Mouse (Mus musculus) intestine, embryonic 15.5 days (tissue): ENCODE measurements around the gene Ssr2. TPM values are rescaled to one million over a fixed set of nuclear protein-coding genes. Genes with fewer than 3 reads are reported as not detected.

Source experiments
- ATAC-seq: fragments of 200-750 bp; cut with Nextera tagmentation; 2 replicates; pipeline ENCODE4 v1.8.0; 2017; ENCODE audit warnings: moderate TSS enrichment, moderate library complexity
- H3K27ac ChIP-seq: fragments of 300-500 bp; sonication (generic); 2 replicates; pipeline ENCODE4 v1.5.1; 2015; ENCODE audit warnings: mild to moderate bottlenecking, inconsistent platforms
- H3K27me3 ChIP-seq: fragments of 300-500 bp; sonication (generic); replicated peaks from 2 replicates; pipeline ENCODE4 v1.6.1; 2015; ENCODE audit warnings: inconsistent platforms
- H3K36me3 ChIP-seq: fragments of 300-500 bp; sonication (generic); 2 replicates; pipeline ENCODE4 v1.6.1; 2015; ENCODE audit warnings: inconsistent platforms
- H3K4me1 ChIP-seq: fragments of 300-500 bp; sonication (generic); replicated peaks from 2 replicates; pipeline ENCODE4 v1.6.1; 2015; ENCODE audit warnings: inconsistent platforms
- H3K4me2 ChIP-seq: fragments of 300-500 bp; sonication (generic); replicated peaks from 2 replicates; pipeline ENCODE4 v1.6.1; 2015; ENCODE audit warnings: mild to moderate bottlenecking, inconsistent platforms
- H3K4me3 ChIP-seq: fragments of 300-500 bp; sonication (generic); replicated peaks from 2 replicates; pipeline ENCODE4 v1.5.1; 2015; ENCODE audit warnings: inconsistent platforms
- H3K9ac ChIP-seq: fragments of 300-500 bp; sonication (generic); 2 replicates; pipeline ENCODE4 v1.6.1; 2015; ENCODE audit warnings: inconsistent platforms
- H3K9me3 ChIP-seq: fragments of 300-500 bp; sonication (generic); 2 replicates; pipeline ENCODE4 v1.6.1; 2016; ENCODE audit warnings: inconsistent platforms
- WGBS: fragments of 180-500 bp; shearing (Covaris S2); methylation state at CpG from one replicate; pipeline ENCODE4 v1.1.7; 2015; 5-methylcytosine and 5-hydroxymethylcytosine counted together
- polyA plus RNA-seq: library from polyadenylated mRNA; unstranded; fragments of >200 nt; fragmentation: Nextera tagmentation; extraction: Ambion mirVana; gene quantifications from 2 replicates; pipeline ENCODE4 v1.2.1, GENCODE M21; 2015

Ssr2 gene
- polyA plus RNA-seq, 1 experiment from 2014 or later: 338 TPM

DNA sequence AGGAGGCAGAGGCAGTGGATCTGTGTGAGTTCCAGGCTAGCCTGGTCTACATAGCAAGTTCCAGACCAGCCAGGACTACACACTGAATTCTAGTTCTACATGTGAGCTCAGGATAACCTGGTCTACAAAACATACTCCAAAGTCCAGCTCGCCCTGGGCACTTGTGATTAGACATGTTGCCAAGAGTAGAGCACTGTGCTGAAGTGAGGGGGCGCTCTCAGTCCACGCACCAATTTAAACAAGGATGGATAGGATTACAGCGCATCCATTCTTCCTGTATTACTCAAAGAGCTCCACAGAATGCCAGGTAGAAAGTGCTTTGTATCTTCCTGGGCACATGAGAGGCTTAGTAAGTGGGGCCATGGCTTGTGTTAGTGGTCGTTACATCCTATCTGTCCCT lies 31.2 kb upstream of the Ssr2 start:
- Histone ChIP-seq H3K27ac (no peak overlapping the region), H3K4me3 (no peak overlapping the region), H3K4me1 (peaks cover 10% of the 10 kb centered on the region; the same call in 1 of the 2 replicates), H3K9ac (no peak overlapping the region), H3K36me3 (no peaks in the 10 kb centered on the region), H3K27me3 (no peaks in the 10 kb centered on the region), H3K4me2 (no peak overlapping the region), H3K9me3 (no peaks in the 10 kb centered on the region)
- no peak for ATAC-seq
- 46% methylated on average over 5 of the region's 5 CpGs for WGBS

DNA sequence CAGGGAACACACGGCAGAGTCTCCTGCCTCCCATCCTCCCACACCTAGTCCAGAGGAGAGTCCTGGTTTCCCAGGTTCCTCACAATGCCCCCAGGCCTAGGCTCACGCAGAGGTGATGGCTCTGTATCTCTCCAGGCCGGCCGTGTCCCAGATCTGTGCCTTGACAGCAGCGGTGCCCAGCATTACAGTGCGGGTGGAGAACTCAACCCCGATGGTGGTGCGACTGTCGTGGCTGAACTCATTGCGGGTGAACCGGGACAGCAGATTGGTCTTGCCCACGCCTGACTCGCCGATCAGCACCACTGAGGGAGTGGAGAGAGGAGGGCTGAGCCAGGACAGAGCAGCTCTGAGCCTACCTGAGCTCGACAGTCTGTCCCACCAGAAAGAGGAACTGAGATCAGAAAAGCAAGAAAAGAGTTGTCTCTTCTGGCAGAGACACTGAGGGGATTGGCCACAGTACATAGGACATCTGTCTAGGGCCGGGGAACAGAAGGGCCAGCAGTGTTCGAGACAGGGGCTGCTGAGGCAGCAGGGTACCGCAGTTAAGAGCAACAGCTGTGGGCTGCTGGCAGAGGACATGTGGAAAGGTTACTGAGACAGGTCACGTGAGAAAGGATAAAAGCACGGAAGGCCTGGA lies 30.6 kb upstream of the Ssr2 start:
- no peaks in the 10 kb centered on the region for H3K27me3 ChIP-seq
- H3K27ac ChIP-seq: no peak overlapping the region
- no peaks in the 10 kb centered on the region for H3K36me3 ChIP-seq
- H3K4me3 ChIP-seq: no peak overlapping the region
- H3K4me1 ChIP-seq: peaks cover 10% of the 10 kb centered on the region; the same call in 1 of the 2 replicates
- no peak for ATAC-seq
- 66% methylated on average over 20 of the region's 20 CpGs for WGBS
- no peak overlapping the region for H3K9ac ChIP-seq
- H3K4me2 ChIP-seq: no peak overlapping the region
- no peaks in the 10 kb centered on the region for H3K9me3 ChIP-seq

DNA sequence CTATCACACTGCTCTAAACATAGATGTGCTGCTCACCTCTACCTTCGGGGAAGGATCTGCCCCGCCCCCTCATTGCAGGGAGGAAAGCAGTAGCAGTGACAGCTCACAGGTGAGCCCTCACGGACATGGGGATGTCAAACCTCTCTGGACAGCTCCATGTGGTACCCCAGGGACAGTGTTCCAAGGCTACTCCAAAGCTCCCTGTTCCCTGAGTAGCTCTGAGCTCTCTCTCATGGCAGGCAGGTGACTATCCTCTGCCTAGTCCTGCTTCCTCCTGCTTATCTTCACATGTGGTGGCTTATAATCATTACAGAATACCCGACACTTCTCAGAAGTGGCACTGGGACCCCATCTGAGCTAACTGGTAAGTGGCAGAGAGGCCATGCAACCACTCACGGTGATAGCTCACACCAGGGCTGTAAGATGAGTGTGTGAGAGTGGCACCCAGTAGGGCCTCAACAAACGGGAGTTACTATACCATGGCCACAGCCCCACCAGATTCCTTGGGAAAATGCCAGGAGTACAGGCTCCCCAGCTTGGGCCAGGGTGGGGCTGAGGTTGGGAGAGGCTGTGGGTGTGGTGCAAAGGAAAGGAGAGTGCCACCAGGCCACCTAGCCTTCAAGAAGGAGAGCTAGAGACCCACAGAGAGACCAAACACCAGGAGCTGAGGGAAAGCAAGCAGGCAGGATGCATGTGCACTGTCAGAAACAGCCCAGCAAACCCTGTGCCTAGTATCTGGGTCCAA lies 28.8 kb upstream of the Ssr2 start:
- ATAC-seq: peak; percentile 26
- WGBS: 60% methylated on average over 6 of the region's 6 CpGs
- Histone ChIP-seq H3K9me3 (no peaks in the 10 kb centered on the region), H3K4me3 (no peak overlapping the region), H3K27me3 (no peaks in the 10 kb centered on the region), H3K27ac (no peak overlapping the region), H3K4me1 (peaks cover 14% of the 10 kb centered on the region; the same call in 1 of the 2 replicates), H3K9ac (0 out of 2 replicates have a peak overlapping the region, but pooled peaks have one; percentile 13), H3K4me2 (peak overlapping the region; percentile 52), H3K36me3 (no peaks in the 10 kb centered on the region)

DNA sequence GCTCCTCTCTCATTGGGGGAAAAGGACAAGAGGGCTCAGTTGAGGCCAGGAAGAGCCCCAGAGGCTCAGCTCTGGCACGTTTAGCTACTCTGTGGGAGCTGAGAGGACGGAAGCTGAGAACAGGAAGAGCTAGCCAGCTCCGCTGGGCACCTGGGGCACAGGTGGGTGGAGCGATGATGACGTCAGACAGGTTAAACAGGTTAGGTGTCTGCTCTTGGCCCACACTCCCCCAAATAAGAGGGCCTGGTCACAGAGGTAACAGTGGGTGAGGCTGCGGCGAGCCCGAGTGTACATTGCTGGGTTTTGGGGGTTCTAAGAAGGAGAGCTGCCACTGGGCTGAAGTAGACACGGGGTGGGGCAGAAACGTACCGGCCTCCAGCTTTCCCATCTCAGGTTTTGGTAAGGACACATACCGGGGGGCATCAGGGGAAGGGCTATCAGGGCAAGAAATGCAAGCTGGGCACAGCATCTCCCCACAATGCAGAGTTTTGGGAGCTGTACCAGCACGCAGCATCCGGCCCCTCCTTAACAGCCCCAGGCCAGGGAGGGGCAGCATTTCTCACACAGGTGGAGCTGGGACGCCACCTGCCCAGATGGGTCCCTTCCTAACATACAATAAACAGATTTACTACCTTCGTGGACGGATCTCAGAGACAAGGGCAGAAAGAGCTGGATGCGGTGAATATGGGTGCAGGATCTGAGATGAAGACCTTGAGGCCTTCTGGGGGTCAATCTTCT lies 27.3 kb upstream of the Ssr2 start, which contains the start of gene Rab25:
Gene Rab25 (minus strand): TSS at position 121 of the 738 bp plus-strand sequence.
- Histone ChIP-seq H3K4me1 (peaks cover 19% of the 10 kb centered on the region; the same call in 1 of the 2 replicates), H3K9me3 (no peaks in the 10 kb centered on the region), H3K9ac (peak within 1 kb of the TSS; percentile 16; the same call in 1 of the 2 replicates), H3K27ac (peak within 1 kb of the TSS; percentile 48), H3K27me3 (no peaks in the 10 kb centered on the region), H3K4me3 (peak within 1 kb of the TSS; percentile 24), H3K36me3 (no peaks in the 10 kb centered on the region), H3K4me2 (peak within 1 kb of the TSS; percentile 56)
- 43% methylated on average over 18 of the region's 18 CpGs for WGBS
- ATAC-seq: peak; percentile 49

DNA sequence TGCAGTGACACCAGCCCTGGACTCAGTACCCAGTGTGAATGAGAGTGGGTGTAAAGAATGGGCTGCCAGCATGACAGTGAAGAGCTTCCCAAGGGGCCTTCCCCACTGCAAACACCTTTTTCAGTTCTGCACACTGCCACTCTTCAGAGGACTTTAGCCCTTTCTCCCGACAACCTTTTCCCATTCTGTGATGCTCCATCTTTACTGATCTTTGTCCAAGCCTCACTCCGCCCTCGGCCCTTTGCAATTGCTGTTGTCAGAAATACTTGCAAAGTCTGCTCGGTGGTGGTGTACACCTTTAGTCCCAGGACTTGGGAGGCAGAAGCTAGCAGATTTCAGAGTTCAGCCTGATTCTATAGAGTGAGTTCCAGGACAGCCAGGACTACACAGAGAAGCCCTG lies 24.1 kb upstream of the Ssr2 start:
- H3K4me3 ChIP-seq: peak overlapping the region; percentile 85

DNA sequence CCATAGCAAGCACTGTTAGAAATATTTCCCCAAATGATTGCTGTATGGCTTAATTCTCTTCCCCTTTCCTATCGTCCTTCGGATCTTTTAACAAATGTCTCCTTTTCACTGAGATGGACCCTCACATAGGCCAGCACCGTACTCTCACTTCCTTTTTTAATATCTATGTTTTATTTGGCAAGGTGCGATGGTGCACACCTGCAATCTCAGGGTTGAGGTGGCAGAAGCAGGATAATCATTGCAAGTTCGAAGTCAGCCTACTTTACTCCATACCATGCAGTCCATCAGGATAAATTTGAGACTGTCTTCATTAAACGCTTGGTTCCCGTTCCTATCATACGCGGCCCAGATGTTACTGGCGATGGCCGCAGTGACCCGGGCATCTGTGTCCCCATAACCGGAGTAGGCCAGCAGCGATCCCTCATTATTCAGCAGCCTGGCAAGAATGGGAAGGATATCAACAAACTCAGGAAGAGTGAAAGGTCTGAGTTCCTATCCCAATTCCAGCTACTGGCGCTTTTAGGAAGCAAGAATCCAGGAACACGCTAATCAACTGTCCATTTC lies 23.5 kb upstream of the Ssr2 start:
- Histone ChIP-seq H3K4me2 (peak overlapping the region; percentile 85), H3K27me3 (no peaks in the 10 kb centered on the region), H3K4me3 (peak overlapping the region; percentile 85), H3K36me3 (peaks cover 14% of the 10 kb centered on the region; the same call in 1 of the 2 replicates), H3K27ac (peak overlapping the region; percentile 94), H3K4me1 (peaks cover 22% of the 10 kb centered on the region; the same call in 1 of the 2 replicates), H3K9me3 (no peaks in the 10 kb centered on the region), H3K9ac (peak overlapping the region; percentile 78)
- 15% methylated on average over 16 of the region's 16 CpGs for WGBS
- no peak for ATAC-seq

More for the DNA sequence above, 24.1 kb upstream of the Ssr2 start:
- peaks cover 28% of the 10 kb centered on the region; the same call in 1 of the 2 replicates for H3K4me1 ChIP-seq
- H3K36me3 ChIP-seq: peaks cover 8% of the 10 kb centered on the region; the same call in 1 of the 2 replicates
- no peaks in the 10 kb centered on the region for H3K27me3 ChIP-seq
- H3K9ac ChIP-seq: peak overlapping the region; percentile 2; the same call in 1 of the 2 replicates
- peak overlapping the region; percentile 85 for H3K4me2 ChIP-seq
- no peak for ATAC-seq
- WGBS: 53% methylated on average over 4 of the region's 4 CpGs
- no peaks in the 10 kb centered on the region for H3K9me3 ChIP-seq
- H3K27ac ChIP-seq: no peak overlapping the region

DNA sequence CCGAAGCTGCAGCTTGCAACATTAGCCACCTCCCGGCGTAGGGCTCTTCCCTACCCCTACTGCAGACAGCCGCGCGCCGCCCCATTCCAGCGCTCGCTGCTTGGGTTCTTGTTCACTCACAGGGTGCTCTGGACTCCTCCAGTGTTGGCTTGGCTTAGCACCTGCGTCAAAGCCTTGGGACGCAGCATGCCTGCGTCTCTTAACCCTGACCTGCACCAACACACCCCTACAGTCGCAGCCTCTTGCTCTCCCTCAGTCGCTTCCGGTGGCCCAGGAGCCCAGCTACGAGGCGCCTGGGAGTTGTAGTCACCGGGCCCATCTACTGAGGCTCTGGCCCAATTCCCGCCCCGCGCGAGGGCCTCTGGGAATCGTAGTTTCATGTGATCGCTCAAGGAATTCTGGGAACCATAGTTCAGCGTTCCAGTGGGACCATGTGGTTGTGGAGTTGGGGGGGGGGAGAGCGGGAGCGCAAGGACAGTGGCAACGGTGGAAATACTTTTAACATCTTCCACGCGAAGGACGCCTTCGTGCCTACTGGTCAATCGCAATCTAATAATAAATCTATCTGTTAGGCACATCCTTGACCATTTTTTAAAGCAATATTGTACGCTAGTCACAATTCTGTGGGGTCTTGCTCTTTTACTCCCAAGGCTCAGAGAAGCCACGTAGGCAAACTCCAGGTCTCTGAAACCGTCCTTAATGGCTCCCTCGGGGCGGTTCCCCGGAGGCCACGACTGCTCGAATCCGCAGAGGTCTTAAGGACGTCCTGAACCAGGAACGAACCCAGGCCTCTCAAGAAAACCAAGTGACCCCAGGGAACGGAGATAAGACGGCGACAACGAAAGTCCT lies 22.8 kb upstream of the Ssr2 start, which contains the start of gene Lamtor2:
Gene Lamtor2 (minus strand): TSS at position 399 of the 849 bp plus-strand sequence.
- Histone ChIP-seq H3K27ac (peak within 1 kb of the TSS; percentile 94), H3K4me1 (peaks cover 22% of the 10 kb centered on the region; the same call in 1 of the 2 replicates), H3K4me2 (peak within 1 kb of the TSS; percentile 85), H3K9me3 (no peaks in the 10 kb centered on the region), H3K9ac (peak within 1 kb of the TSS; percentile 93), H3K27me3 (no peaks in the 10 kb centered on the region), H3K36me3 (peaks cover 14% of the 10 kb centered on the region; the same call in 1 of the 2 replicates), H3K4me3 (peak within 1 kb of the TSS; percentile 85)
- peak; percentile 88 for ATAC-seq
- WGBS: under 1% methylated on average over 48 of the region's 48 CpGs

DNA sequence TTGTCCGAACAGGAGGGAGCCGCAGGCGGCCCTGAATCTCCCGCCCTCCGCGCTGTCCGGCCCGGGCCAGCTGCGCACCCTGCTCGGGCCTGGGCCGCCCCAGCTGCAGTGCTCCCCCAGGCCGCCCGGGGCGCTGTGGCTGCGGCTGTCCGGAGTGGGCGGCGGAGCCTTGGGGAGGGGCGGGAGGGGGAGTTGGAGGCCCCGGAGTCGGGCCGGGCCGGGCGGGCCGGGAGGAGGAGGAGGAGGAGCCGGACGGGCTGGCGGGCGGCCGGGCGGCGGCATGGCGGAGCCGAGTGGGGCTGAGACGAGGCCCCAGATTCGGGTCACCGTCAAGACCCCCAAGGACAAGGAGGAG lies 22.2 kb upstream of the Ssr2 start, which contains the start of gene Ubqln4:
Gene Ubqln4 (plus strand): TSS at position 234 of the 355 bp plus-strand sequence.
- Histone ChIP-seq H3K4me2 (peak within 1 kb of the TSS; percentile 85), H3K27me3 (no peaks in the 10 kb centered on the region), H3K27ac (peak within 1 kb of the TSS; percentile 94), H3K9me3 (no peaks in the 10 kb centered on the region), H3K4me3 (peak within 1 kb of the TSS; percentile 85), H3K9ac (peak within 1 kb of the TSS; percentile 93), H3K36me3 (peaks cover 14% of the 10 kb centered on the region; the same call in 1 of the 2 replicates), H3K4me1 (peaks cover 20% of the 10 kb centered on the region; the same call in 1 of the 2 replicates)
- 1% methylated on average over 31 of the region's 37 CpGs for WGBS
- ATAC-seq: peak; percentile 91

DNA sequence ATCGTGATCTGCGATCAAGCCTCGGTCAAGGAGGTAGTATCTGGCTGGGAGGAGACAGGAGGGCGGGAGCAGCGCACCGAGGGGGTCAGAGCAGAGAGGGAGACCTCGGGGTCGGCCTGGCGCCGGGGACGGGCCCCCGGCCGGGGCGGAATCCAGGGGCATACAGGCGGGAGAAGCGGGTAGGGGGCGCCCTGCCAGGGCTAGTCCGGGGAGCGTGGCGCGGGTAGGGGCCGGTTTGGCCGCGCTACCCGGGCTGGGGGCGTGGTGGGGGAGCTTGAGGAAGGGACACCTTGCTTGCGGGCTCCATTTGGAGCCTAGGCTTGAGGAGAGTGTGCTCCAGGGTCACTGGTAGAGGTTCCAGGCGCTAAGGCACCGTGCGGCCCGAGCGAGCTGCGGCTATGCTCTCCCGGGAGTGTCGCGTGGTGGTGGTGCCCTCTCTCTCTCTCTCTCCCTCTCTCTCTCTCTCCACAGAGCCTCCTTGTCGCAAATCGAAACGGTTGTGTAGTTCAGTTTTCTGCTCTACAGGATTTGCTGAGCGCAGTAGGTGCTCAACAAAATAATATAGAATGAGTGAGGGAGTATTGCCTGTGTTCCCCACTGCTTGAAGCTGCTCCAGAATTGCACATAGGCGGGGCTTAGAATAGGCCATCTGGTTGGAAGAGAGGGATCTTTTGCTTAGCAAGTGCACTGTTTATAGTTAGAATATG lies 21.6 kb upstream of the Ssr2 start:
- Histone ChIP-seq H3K4me2 (peak overlapping the region; percentile 85), H3K27me3 (no peaks in the 10 kb centered on the region), H3K4me1 (peaks cover 18% of the 10 kb centered on the region; the same call in 1 of the 2 replicates), H3K36me3 (peaks cover 14% of the 10 kb centered on the region; the same call in 1 of the 2 replicates), H3K4me3 (peak overlapping the region; percentile 85), H3K27ac (peak overlapping the region; percentile 94), H3K9ac (peak overlapping the region; percentile 93), H3K9me3 (no peaks in the 10 kb centered on the region)
- under 1% methylated on average over 40 of the region's 41 CpGs for WGBS
- peak; percentile 45 for ATAC-seq

DNA sequence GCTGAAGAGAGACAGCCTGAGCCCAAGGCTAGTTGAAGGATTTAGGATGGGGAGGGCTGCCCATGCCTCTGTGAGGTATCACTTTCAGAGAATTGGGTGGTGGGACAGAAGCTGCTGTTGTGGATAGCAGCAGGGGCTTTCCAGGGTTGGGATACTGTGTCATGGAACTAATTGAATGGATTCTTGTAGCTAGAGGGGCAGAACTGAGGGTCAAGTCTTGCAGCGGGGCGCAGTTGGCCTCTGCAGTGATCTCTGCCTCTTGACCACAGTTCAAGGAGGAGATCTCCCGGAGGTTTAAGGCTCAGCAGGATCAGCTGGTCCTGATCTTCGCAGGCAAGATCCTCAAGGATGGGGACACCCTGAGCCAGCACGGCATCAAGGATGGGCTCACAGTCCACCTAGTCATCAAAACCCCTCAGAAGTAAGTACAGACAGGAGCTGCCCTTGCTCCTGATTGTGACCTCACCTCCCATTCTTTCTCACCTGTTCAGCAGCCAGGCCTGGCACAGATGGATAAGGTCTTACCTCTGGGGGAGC lies 20.5 kb upstream of the Ssr2 start:
- WGBS: 88% methylated on average over 5 of the region's 5 CpGs
- Histone ChIP-seq H3K4me2 (no peak overlapping the region), H3K27ac (no peak overlapping the region), H3K27me3 (no peaks in the 10 kb centered on the region), H3K4me1 (peaks cover 18% of the 10 kb centered on the region; the same call in 1 of the 2 replicates), H3K9ac (no peak overlapping the region), H3K4me3 (peak overlapping the region; percentile 85), H3K36me3 (peaks cover 20% of the 10 kb centered on the region; the same call in 1 of the 2 replicates), H3K9me3 (no peaks in the 10 kb centered on the region)
- ATAC-seq: no peak
